Mouse (Mus musculus): ENCODE results near the gene Lim2.

Gene Lim2

DNA sequence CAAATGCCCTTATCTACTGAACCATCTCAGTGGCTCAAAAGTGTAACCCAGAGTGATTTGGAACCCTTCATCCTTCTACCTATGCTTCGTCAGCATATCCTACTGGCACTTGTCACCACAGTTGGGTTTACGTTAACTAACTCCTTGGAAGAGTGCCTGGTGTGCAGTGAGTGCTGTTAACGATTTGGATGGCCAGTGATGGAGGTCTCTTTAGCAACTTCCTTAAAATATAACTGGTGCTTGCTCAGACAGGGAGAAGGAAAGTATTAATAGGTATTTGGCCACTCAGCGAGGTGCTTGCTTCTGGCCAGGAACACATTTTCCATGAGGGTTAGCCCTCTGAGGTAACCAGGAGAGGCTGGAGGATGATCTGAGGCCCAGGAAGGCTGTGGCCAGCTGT is 20.3 kb downstream of the Lim2 start:
- no peak for DNase-seq

DNA sequence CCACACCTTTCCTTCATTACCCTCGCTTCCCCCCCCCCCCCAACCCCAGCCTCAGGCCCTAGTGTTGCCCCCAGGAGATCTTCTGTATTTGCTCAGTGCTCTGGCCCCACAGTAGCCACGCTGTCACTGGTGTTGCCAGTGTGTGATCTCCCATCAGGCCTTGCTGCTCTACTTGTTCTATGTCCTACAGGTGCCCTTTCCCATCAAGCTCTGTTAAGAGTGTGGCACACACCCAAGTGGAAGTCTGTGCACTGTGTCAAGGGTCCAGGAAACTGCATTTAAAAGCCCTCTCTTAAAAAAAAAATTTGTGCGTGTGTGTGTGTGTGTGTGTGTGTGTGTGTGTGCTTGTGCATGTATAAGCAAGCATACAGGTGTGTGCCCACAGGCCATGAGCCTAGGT is 20.8 kb downstream of the Lim2 start:
- no peak for DNase-seq

DNA sequence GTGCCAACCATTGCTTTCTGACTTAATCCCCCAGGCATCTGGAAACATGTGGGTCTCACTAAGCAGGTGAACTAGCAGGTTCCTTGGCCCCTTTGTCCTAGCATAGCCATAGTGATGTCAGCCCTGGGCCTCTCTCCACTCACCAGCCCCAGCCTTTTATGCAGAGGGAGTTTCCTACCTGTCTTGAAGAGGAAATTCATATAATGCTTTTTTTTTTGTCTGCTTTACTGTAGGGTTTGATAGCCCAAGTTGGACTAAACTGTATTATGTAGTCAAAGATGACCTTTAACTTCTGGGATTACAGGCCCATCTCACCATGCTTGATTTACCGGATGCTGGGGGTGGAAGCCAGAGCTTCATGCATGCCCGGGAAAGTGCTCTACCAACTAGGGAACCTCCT is 22.3 kb downstream of the Lim2 start:
- no peak for DNase-seq

DNA sequence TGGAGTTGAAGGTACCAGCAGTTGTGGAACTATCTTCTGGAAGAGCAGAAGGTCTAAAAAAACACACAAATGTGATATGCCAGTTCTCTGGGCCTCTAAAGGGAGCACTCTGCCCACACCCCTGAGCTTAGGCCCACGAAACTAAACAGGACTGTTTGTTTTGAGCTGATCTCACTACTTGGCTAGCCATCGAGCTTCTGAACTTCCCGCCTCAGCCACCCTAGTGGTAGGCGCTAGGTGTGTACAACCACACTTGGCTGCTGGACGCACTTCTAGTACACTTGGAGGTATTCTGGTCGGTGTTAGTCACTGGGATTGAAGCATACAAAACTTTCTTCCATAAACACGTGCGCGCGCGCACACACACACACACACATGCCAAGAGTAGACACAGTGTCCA is 24.3 kb downstream of the Lim2 start:
- DNase-seq: no peak

DNA sequence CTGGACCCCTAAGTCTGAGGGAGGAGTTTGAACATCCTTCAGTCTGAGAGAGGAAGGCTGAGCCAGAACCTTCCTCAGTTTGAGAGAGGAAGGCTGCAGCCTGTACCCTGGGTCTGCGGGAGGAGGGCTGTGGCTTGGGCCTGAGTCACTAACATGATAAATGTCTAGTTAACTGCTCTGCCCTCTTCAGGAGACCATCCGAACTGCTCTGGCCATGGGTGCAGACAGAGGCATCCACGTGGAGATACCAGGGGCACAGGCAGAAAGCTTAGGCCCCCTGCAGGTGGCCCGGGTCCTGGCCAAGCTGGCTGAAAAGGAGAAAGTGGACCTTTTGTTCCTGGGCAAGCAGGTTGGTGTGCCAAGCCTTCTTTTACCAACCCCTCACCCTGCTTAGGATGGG is 25.1 kb downstream of the Lim2 start:
- DNase-seq: peak; percentile 56

DNA sequence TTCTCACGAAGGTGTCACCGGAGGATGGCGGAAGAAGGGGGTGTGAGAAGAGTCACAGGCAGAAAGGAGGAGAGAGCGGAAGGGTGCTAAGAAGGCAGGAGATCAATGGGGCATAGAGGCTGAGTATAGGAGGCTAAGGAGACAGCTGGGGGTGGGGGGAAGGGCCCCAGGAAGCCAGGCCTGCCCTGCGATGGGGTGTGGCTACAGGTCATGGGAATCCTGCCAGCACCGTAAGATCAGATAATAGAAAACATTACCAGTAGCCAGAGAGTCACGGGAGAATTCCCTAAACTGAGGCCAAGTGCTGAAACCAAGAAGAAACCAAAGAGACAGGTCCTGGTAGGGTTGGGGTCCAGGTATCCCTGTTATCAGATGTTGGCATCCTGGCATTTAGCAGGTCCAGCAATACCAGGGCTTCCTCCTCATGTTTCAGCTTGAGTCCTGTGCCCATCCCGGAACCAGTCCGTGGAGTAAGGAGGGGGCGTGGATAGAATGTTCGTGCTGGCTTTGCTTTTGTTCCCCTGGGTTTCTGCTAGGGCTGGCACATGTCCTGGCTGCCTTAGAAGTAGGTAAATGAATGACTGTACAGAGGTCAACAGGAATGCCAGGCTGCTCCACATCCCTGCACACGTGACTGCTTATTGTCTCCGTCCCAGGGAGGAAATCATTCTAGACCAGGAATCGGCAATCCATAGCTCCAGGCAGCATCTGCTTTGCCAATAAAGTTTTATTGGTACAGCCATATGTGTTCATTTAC is 26.3 kb downstream of the Lim2 start:
- no peak for DNase-seq

DNA sequence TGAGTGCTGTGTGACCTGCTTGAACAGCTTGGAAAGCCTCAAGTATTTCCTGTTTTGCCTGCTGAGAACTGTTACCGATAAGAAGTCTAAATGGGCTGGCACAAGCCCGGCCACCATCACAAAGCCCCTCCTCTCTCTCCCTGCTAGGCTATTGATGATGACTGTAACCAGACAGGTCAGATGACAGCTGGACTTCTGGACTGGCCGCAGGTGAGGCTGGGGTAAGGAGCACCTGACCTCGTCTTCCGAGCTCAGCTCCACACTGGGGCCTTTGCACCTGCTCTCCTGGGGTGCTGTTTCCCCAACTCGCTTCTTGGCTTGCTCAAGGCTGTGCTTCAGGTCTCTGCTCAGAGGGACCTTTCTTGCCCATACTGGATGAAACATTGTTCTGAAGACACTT is 26.9 kb downstream of the Lim2 start:
- DNase-seq: no peak

DNA sequence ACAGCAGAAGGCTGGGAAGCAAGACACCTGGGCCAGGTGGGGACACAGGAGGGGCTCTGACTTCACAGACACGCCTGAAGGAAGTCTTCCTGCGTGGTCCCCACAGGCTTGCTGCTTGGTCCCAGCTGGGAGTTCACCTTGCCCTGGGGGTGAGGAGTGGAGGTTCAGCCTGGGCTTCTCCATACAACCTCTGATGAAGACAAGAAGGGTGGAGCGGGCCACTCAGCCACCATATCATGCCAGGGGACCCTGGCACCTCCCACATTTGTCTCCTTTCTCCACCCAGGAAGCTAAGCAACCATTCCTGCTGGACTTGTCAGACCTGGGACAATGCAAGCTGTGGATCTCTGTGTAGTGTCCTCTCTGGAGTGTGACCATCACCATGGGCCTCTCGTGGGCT is 35.4 kb downstream of the Lim2 start, which contains the start of gene Vsig10l:
Vsig10l (plus strand) TSS at position 301 of the 400 bp plus-strand sequence.
- no peak for DNase-seq

DNA sequence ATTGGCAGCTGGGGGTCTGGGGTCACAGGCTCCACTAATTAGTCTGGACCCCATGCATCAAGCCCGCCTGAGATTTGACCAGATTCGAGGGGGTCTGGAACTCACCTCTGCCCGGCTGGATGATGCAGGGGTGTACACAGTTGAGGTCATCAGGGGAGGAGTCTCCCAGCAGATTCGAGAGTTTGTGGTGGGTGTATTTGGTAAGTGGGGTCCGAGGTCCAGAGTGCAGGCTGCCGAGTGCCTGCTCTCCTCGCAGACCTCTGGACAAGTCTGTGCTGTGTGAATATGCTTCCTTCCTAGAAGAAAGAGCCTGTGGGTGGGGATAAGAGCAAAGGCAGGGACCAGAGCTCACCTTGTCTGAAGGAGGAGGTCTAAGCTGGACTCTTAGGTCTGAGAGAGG is 36.5 kb downstream of the Lim2 start:
- no peak for DNase-seq

DNA sequence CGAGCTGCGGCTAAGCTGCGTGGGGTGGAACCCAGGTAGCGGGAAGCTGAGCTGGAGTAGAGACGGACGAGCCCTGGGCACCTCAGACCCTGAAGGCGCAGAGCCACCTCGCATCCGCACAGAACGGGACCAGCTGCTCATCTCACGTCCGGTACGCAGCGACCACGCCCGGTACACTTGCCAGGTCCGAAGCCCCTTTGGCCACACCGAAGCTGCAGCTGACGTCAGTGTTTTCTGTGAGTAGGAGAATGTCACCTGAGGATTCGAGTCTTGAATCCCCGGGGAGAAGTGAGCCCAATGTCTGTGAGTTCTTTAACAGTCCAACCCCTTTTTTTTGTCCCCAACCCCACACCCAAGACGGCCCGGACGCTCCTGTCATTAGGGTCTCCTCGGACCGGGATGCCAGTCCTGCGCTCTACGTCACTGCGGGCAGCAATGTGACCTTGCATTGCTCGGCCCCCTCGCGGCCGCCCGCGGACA is 37.4 kb downstream of the Lim2 start:
- peak; percentile 23 for DNase-seq

DNA sequence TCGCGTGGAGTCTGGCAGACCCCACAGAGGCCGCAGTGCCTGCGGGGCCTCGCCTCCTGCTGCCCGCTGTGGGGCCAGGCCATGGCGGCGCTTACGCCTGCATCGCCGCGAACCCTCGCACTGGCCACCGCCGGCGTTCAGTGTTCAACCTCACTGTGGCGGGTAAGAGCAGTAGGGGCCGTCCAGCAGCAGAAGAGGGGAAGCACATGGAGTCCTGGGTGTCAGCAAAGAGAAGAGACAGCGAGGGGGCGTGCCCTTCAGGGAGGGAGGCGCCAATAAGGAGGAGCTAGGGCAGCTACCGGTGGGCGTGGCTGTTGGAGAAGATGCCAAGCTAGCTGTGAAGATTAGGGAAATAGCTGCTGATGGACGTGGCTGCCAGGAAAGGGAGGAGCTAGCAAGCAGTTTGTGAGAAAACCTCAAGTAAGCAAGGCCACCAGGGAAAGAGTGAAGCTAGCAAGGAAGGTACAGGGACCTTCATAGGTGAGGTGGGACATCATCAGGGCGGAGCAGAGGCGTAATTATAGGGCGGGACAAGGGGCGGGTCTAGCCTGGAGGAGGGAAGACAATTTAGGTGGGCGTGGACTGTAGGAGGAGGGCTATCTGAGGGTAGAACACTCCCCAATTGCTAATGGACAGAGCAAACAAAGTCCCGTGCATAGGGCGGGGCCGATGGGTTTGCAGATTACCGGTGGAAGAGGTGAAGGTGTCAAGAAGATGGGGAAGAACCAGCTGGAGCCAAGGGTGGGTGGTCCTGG is 38.1 kb downstream of the Lim2 start:
- DNase-seq: peak; percentile 86

DNA sequence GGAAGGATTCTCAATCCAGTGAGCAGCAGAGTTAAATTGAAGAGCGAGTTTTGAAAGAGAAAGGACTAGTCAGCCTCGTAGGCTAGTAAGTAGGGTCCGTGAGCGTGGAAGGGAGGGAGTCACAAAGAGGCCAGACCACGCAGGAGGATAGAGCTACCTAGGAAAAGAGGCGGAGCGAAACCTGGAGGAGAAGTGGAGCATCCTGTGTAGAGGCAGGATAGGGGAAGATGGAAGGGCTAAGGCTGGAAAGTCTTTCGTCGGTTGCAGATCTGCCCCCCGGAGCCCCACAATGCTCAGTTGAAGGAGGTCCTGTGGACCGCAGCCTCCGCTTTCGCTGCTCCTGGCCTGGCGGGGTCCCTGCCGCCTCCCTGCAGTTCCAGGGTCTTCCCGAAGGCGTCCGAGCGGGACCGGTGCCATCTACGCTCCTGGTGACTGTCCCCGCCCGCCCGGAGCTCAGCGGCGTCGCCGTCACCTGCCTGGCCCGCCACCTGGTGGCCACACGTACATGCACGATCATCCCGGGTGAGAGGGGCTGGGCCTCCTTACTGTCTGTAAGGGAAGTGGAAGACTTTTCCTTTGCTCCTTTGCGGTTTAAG is 38.7 kb downstream of the Lim2 start:
- DNase-seq: peak; percentile 91

DNA sequence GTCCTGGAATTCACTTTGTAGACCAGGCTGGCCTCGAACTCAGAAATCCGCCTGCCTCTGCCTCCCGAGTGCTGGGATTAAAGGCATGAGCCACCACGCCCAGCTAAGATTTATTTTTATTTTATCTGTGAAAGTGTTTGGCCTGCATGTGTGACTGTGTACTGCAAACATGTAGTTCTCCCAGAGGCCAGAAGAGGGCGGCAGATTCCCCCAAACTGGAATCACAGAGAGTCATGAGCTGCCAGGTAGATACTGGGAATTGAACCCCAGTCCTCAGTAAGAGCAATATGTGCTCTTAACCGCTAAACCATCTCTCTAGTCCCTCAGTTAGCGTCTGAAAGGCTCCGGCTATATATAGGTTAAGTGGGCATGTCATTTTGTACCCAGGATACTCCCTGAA is 42.9 kb downstream of the Lim2 start:
- DNase-seq: peak; percentile 73

DNA sequence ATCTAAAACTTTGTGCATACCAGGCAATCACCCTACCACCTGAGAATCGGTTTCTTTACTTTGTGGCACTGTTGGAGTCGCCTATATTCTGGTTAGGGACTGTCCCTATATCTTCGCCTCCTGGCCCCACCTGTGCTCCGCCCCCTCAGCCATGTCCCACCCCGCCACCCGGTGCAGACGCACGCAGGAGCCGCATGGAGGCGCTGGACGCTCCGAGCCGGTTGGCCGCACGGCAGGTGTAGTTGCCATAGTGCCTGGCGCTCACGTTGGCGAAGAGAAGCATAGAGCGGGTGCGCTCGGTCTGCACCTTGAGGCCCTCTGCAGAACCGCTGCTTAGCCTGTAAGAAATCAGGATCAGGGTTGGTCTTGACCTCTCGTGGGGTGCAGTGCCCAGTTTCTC is 48.2 kb downstream of the Lim2 start:
- DNase-seq: peak; percentile 60

DNA sequence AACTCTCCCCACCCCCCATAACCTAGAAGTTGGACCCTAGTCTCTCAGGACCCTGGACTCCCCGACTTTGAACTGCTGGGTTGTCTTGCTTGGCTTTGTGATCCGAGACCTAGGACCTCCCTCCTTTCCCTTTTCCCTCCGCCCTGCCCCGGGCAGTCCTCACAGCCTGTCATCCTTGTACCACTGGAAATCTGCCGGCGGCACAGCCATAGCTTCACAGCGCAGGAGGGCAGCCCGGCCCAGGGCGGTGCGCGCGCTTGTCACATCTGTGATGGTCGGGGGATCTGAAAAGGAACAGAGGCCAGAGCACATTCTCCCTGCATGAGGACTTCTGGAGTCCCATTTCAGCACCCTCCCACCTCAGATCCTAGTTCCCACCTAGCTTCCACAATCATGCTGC is 48.9 kb downstream of the Lim2 start:
- DNase-seq: no peak

DNA sequence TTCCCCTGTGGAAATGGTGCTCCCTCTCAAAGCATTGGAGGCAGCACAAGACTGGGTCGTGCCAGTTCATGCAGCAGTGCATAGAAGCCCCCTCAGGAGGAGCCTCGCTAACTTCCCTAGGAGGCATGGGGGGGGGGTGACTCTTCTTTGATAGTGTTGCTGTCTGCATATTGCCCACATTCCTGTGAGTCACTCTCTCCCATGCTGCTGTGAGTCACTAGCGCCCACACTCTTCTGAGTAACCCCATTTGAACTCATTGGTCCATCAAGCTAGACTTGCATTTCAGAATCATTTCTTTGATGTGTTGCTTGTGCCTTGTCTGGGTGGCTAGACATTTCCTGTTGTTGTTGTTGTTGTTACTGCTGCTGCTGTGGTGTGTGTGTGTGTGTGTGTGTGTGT is 53.7 kb downstream of the Lim2 start:
- no peak for DNase-seq

DNA sequence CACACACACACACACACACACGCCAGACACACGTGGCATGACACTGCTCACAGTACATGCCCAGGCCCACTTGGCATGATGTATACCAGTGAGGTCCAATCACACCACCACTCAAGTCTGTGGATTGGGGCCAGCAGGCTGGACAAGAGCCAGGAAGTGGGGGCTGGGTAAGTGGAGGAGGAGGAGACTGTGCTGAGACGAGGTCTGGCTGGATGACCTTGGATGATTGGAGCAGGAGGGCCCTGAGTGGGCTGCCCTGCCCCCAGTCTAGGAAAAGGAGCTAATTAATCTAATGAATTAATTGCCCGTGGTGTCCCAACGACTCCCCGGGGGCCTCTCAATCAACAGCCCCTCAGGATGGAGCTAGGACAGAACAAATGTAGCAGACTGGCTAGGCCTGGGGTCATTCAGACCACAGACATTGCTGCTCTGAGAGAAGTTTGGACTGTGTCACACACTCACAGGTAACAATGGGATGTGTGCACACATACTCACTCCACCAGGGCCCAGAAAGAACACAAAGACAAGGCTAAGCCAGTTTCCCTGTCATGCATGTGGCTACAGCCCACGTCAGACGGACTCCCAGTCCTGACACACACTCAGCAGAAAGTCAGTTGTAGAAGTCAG is 54.7 kb downstream of the Lim2 start:
- DNase-seq: no peak

DNA sequence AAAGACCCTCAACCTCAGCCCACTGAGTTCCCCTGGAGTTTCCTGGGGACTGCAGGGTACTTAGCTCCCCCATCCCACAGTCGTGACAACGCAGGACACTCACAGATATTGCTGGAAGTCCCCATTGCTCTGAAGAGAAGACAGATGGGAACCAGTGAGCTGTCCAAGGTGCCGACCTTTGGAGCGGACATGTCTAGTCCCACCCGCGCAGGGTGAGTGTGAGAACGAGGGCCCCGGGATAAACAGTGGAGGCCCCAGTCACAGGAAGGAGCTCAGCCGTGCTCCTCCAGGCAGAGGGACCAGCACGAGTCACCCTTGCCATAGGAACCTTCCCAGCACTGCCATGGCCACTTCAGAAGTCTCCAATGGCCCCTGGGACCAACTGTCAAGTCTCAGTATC is 55.8 kb downstream of the Lim2 start:
- peak; percentile 22 for DNase-seq

Measured in thymus, postnatal 4 days (tissue).